Mouse (Mus musculus): ENCODE data around the gene Adprhl2.

GRCm38 (mm10) chr4:126321854-126322511, 480 bp upstream of the Adprhl2 start:
- TF ChIP-seq POLR2A (IDR thresholded peaks at IDR 0.05; ENCODE audit: extremely low read depth, insufficient read depth, low read length): no peak
- TF ChIP-seq CTCF (IDR thresholded peaks at IDR 0.05; ENCODE audit: extremely low read depth, insufficient read depth, low read length): no peak
